Mouse (Mus musculus) retina, postnatal 7 days (tissue): ENCODE measurements around the gene Tcea3.
A peak's percentile ranks its signal among the peaks of the same experiment; 100 is the strongest.

ENCODE experiments used
- DNase-seq: peaks from one replicate; pipeline ENCODE4 v3.0.0-alpha.2; 2012; ENCODE audit warnings: low read depth, low spot score

Gene Tcea3

DNA sequence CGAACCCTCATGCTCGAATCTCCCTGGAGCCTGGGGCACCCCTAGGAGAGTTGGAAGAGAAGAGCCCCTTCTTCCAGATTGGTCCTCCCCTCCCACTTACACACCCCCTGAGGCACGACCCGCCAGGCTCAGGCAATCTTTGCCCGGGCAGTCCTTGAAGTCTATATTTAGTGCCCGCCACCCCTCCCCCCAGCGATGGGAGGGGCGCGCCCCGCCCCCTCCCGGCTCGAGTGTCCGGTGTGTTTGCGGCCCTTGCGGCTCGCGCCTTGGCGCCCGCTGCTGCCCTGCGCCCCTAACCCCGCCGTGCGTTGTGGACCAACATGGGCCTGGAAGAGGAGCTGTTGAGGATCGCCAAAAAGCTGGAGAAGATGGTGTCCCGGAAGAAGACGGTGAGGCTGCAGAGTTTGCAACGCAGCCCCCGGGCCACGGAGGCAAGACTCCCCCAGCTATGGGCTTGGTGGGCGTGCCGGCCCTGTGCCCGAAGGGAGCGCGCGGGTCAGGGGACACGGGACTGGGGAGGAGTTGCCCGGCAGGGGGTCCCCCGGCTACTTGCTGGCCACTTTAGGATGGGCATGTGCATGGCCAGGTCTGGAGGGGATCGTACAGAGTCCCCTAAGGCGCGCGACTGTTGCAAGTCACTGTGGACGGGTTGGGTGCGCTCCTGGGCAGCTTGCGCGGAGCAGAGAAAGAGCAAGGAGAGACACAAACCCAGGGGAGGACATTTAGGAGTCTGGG, at the start of gene Tcea3:
Tcea3 (plus strand) TSS at position 1 of the 735 bp plus-strand sequence.
- no peak for DNase-seq

- DNase-seq, result no peak
Measured at GRCm38 (mm10) chr4:136198846-136199245, 48.7 kb upstream of the Tcea3 start.

- DNase-seq, result no peak
Measured at GRCm38 (mm10) chr4:136199562-136200292, 47.8 kb upstream of the Tcea3 start.

GRCm38 (mm10) chr4:136202509-136202908, 45.0 kb upstream of the Tcea3 start:
- DNase-seq, result peak; percentile 62

DNA sequence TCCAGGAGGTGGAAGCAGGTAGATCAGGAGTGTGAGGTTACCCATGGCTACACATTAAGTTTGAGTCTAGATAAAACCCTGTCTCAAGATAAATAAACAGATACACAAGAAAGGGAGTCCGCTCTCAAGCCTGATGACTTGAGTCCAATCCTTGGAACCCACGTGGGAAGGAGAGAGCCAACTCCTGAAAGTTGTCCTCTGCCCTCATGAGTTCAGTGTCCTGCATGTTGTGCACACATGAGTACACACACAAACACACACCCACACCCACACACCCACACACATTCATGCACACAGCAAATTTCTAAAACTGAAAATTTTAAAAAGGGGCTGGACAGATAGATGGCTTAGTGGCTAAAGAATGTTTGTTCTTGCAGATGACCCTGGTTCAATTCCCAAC, 42.8 kb upstream of the Tcea3 start:
- no peak for DNase-seq

GRCm38 (mm10) chr4:136206033-136206893, 41.3 kb upstream of the Tcea3 start, which contains the start of gene Asap3:
Asap3 (plus strand) TSS chr4:136206365.
- peak; percentile 86 for DNase-seq

GRCm38 (mm10) chr4:136206943-136207342, 40.6 kb upstream of the Tcea3 start:
- DNase-seq, result no peak

DNA sequence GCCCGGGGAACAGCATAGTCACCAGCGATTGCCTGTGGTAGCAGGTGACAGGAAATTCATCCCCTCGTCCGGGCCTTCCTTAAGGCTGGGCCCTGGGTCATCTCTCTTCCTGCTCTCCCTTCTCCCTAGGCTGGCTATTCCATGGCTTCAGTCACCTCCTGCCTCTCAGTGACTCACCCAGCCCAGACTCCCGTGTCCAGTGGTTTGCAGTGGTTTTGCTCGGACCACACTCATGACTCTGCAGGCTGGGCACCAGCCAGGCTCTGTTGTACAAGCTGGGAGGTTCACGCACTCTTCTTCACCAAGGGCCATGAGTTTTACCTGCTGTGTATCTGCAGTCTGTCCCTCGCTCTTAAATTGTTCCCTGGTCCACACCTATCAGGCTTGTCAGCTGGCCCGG, 36.6 kb upstream of the Tcea3 start:
- DNase-seq, result no peak

- no peak for DNase-seq
Measured at GRCm38 (mm10) chr4:136213629-136214028, 33.9 kb upstream of the Tcea3 start.

DNA sequence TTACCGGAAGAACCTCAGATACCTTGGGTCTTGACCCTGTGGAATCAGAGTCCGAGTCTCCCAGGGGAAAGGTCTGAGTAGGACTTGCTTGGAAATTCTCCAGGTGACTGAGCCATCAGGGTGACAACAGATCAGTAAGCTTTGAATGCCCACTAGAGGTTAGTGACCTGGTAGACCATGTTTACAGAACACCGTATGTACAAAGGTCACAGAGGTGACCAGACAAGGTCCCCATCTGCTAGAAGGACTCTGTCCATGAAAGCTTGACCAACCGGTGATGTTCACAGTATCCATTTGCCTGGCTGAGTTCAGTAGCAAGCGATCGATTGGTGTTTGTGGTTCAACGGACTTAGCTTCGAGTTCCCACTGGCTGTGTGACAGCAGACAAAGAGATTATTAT, 32.7 kb upstream of the Tcea3 start:
- no peak for DNase-seq

- no peak for DNase-seq
Measured at GRCm38 (mm10) chr4:136215576-136215975, 32.0 kb upstream of the Tcea3 start.

DNA sequence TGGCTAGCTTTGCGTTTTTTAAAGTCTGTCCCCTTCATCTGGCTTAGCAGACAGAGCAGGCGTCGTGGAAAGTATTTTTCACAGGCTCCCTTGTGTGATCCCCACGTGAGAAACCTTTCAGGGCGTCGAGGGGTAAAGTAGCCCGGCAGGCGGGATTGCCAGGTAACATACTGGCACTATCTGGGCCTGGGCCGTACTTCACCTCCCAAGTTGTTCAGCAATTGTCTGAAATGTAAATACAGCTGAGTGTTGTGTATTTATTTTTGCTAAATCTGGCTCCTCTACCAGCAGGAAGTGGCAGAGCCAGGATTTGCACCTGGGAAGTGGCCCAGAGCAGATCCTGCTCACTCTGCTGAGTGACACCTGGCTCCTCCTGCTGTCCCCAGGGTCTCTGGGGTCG, 30.5 kb upstream of the Tcea3 start:
- no peak for DNase-seq

DNA sequence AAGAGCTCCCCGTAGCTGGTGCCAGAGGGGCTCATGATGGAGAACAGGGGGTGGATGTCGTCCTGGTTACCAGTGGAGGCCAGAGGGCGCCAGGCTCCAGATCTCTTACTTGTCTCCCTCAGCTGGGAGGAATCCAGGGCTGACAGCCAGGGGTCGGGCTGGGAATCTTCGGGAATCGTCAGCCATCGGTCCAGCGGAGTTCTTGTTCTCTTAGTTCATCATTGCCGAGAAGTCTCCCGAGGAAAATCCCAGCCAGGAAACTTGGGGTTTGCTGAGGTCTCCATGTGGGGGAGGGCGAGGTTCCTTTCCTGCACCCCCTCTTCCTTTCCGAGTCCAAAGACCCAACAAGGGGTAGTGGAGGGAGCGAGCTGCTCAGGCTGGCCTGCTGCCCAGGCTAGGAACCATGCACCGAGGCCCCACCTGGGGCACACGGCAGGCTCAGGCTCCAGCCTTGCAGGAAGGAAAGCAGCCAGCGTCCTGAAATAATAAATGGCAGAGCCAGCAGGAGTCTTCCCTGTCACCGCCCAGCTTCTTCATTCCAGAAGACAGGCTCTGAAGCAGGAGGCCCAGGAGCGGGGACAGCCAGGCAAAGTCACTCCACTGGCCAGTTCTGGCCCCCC, 28.8 kb upstream of the Tcea3 start:
- no peak for DNase-seq

GRCm38 (mm10) chr4:136220133-136220775, 27.3 kb upstream of the Tcea3 start:
- DNase-seq, result no peak

- no peak for DNase-seq
Measured at GRCm38 (mm10) chr4:136223549-136224239, 23.8 kb upstream of the Tcea3 start.

- no peak for DNase-seq
Measured at GRCm38 (mm10) chr4:136224240-136224559, 23.3 kb upstream of the Tcea3 start.

DNA sequence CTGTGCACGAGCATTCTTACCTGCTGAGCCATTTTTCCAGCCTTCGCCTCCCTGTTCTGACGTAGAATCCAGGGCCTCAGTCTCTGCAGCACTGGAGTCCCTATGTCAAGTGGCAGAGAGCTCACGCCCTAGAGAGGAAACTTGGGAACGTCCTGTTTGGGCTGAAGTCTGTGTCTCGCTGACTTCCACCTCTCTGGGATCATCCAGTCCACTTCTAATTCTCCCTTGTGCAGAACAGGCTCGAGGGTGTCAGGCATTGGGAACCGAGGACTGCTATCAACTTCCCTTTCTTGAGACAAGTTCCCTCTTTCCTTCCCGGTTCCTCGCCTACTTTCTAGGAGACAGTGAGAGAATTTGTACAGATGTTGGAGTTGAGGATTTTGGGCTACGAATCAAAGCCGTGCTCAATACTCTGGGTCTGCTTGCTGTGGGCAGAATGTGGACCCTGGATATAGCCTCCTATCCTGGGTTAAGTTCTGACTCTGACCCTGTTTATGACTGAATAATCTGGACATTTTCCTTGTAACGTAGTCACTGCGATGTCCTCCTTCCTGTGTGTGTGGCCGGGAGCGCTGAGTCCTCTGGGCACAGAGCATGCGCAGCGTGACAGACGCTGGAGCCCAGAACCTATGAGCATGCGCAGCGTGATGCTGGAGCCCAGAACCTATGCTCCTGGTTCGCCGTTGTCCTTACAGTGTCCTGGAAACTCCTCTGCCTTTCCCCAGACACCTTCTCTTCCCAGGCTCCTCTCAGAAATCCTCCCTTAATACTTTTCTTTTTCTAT, 22.7 kb upstream of the Tcea3 start:
- DNase-seq, result no peak

- no peak for DNase-seq
Measured at GRCm38 (mm10) chr4:136227408-136227807, 20.1 kb upstream of the Tcea3 start.

DNA sequence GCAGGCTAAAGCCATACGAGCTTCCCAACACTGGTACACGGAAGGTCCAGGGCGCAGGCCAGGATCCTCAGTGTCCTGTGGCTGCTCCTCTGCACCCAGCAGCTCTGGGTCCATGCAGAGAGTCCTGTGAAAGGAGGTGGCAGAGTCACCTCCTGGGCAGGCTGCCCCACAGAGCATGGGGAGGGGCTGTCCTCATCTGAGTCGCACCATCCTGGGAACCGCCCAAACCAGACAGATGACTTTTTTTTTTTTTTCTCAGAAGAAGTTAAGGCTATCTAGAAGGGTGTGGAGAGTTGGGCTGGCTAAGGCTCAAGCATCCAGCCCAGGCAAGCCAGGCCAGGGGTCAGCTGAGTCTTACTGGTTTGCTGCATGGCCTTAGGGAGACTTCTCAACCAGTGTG, 18.9 kb upstream of the Tcea3 start:
- DNase-seq, result no peak

DNA sequence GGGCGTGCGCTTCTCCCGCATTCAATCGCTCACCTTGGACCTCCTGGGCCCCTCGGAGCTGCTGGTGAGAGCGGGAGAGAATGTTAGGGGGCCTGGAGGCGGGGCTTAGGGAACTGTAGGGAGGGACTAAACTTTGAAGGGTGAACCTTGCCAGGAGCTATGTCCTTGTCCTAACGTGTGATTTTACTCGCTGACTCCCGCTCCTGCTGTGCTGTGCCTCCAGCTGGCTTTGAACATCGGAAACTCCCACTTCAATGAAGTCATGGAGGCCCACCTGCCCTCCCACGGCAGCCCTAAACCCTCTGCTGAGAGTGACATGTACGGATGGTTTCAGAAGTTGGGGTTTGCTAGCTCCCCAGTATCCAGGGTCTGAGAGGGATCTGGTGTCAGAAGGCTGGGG, 8.9 kb upstream of the Tcea3 start:
- no peak for DNase-seq
